Comparison of ENCODE assay signal across 8 mouse cellular contexts in the genomic region with DNA sequence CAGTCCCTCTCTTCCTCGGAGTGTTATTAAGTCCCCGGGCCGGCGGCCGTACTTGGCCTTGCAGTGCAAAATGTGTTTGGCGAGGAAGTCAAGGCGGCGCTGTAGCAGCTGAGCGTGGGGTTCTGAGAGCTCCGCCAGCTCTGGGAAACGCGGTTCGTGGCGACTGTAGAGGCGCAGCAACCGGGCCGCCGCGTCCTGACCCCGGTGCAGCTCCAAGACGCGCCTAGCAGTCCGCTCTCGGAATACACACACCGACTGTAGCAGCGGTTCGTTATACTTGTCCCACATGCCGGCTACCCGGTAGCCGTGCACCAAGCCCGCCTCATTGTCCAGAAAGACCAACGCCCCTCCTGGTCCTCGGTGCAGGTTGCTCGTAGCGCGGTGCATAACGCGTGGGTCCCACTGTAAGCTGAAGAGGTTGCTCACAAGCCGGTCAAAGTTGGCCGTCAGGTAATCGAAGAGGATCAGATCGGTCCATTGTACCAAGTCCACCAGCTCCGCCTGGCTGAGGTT. TPM values are rescaled to one million over a fixed set of nuclear protein-coding genes. Genes with fewer than 3 reads are reported as not detected.
DNase-seq lines count a peak whose midpoint lies in the region; ATAC-seq and TF ChIP-seq lines count a peak whose summit lies in the region.

No protein-coding gene starts in this region.

- peak overlapping the region; percentile 86 for H3K9ac ChIP-seq in heart, embryonic 12.5 days
- H3K9ac ChIP-seq in kidney, embryonic 15.5 days: peak overlapping the region; percentile 81
- H3K9ac ChIP-seq in liver, embryonic 11.5 days (ENCODE audit: low read depth, low read length): peak overlapping the region; percentile 73
- peak overlapping the region; percentile 90 for H3K9ac ChIP-seq in stomach, embryonic 16.5 days (ENCODE audit: low read length)

- H3K4me1 ChIP-seq in forebrain, embryonic 10.5 days: peaks cover 54% of the 10 kb centered on the region
- peaks cover 11% of the 10 kb centered on the region for H3K4me1 ChIP-seq in heart, embryonic 12.5 days (replicated peaks)
- H3K4me1 ChIP-seq in kidney, embryonic 15.5 days: peaks cover 62% of the 10 kb centered on the region
- H3K4me1 ChIP-seq in liver, embryonic 11.5 days (replicated peaks; ENCODE audit: control insufficient read depth, insufficient read depth, low read length): peaks cover 10% of the 10 kb centered on the region; the same call in 1 of the 2 replicates
- H3K4me1 ChIP-seq in stomach, embryonic 16.5 days (ENCODE audit: control insufficient read depth, insufficient read depth, low read length): peaks cover 21% of the 10 kb centered on the region

- H3K27me3 ChIP-seq in forebrain, embryonic 10.5 days (ENCODE audit: poor library complexity, severe bottlenecking): peaks cover 18% of the 10 kb centered on the region
- 0 out of 2 replicates have a peak, but pooled peaks cover 10% of the 10 kb centered on the region for H3K27me3 ChIP-seq in heart, embryonic 12.5 days (replicated peaks)
- H3K27me3 ChIP-seq in kidney, embryonic 15.5 days: peaks cover 13% of the 10 kb centered on the region
- peaks cover 30% of the 10 kb centered on the region for H3K27me3 ChIP-seq in liver, embryonic 11.5 days (replicated peaks; ENCODE audit: control insufficient read depth, insufficient read depth, low read length)
- peaks cover 32% of the 10 kb centered on the region for H3K27me3 ChIP-seq in myocyte (ENCODE audit: control insufficient read depth, insufficient read depth, insufficient read length)
- no peaks in the 10 kb centered on the region for H3K27me3 ChIP-seq in stomach, embryonic 16.5 days (ENCODE audit: control insufficient read depth, insufficient read depth, low read length)

- peak overlapping the region; percentile 90 for H3K4me3 ChIP-seq in forebrain, embryonic 10.5 days
- H3K4me3 ChIP-seq in heart, embryonic 12.5 days: peak overlapping the region; percentile 86
- H3K4me3 ChIP-seq in kidney, embryonic 15.5 days (replicated peaks): peak overlapping the region; percentile 83
- peak overlapping the region; percentile 71 for H3K4me3 ChIP-seq in liver, embryonic 11.5 days (ENCODE audit: low read depth, low read length)
- no peak overlapping the region for H3K4me3 ChIP-seq in myocyte
- H3K4me3 ChIP-seq in stomach, embryonic 16.5 days (replicated peaks; ENCODE audit: low read length): peak overlapping the region; percentile 75

- peak; percentile 59 for DNase-seq in urinary bladder, postnatal 14 days (ENCODE audit: low spot score)
- DNase-seq in urinary bladder, postnatal 10 days (ENCODE audit: low spot score): no peak
- DNase-seq in forebrain, embryonic 10.5 days (ENCODE audit: extremely low spot score, low spot score): peak; percentile 66
- peak; percentile 67 for DNase-seq in liver, embryonic 11.5 days (ENCODE audit: low spot score)

- peak overlapping the region; percentile 98 for H3K27ac ChIP-seq in forebrain, embryonic 10.5 days
- H3K27ac ChIP-seq in heart, embryonic 12.5 days (ENCODE audit: poor library complexity, severe bottlenecking): no peak overlapping the region
- H3K27ac ChIP-seq in kidney, embryonic 15.5 days: peak overlapping the region; percentile 87
- peak overlapping the region; percentile 21; the same call in 1 of the 2 replicates for H3K27ac ChIP-seq in liver, embryonic 11.5 days (ENCODE audit: low read depth, low read length)
- 0 out of 2 replicates have a peak overlapping the region, but pooled peaks have one; percentile 83 for H3K27ac ChIP-seq in stomach, embryonic 16.5 days (ENCODE audit: low read length)

- H3K79me2 ChIP-seq in myocyte (ENCODE audit: control insufficient read depth, insufficient read depth): no peaks in the 10 kb centered on the region

- H3K4me2 ChIP-seq in heart, embryonic 12.5 days: peak overlapping the region; percentile 96
- peak overlapping the region; percentile 95 for H3K4me2 ChIP-seq in kidney, embryonic 15.5 days
- peak overlapping the region; percentile 93 for H3K4me2 ChIP-seq in liver, embryonic 11.5 days
- H3K4me2 ChIP-seq in myocyte (ENCODE audit: low read depth): peak overlapping the region; percentile 10
- H3K4me2 ChIP-seq in stomach, embryonic 16.5 days (ENCODE audit: low read depth, low read length): peak overlapping the region; percentile 93

- no peak overlapping the region for H3ac ChIP-seq in myocyte (ENCODE audit: control insufficient read depth, insufficient read length)

- WGBS in forebrain, embryonic 10.5 days: under 1% methylated on average over 43 of the region's 43 CpGs
- under 1% methylated on average over 43 of the region's 43 CpGs for WGBS in heart, embryonic 12.5 days
- WGBS in kidney, embryonic 15.5 days: under 1% methylated on average over 43 of the region's 43 CpGs
- under 1% methylated on average over 43 of the region's 43 CpGs for WGBS in liver, embryonic 11.5 days
- under 1% methylated on average over 43 of the region's 43 CpGs for WGBS in stomach, embryonic 16.5 days

- TF ChIP-seq POLR2A in myocyte (IDR thresholded peaks at IDR 0.05; ENCODE audit: insufficient read length, low read depth): no peak

- 0 out of 2 replicates have a peak, but pooled peaks have one; percentile 15 for ATAC-seq in heart, embryonic 12.5 days (ENCODE audit: insufficient number of reproducible peaks, low FRiP score)
- peak; percentile 27 for ATAC-seq in kidney, embryonic 15.5 days (replicated peaks; ENCODE audit: low FRiP score)
- 0 out of 2 replicates have a peak, but pooled peaks have one; percentile 10 for ATAC-seq in liver, embryonic 11.5 days (replicated peaks; ENCODE audit: low FRiP score)
- peak; percentile 15; the same call in 1 of the 2 replicates for ATAC-seq in stomach, embryonic 16.5 days (ENCODE audit: insufficient read depth, low FRiP score)

- peaks cover 4% of the 10 kb centered on the region; the same call in 1 of the 2 replicates for H3K9me3 ChIP-seq in forebrain, embryonic 10.5 days
- H3K9me3 ChIP-seq in heart, embryonic 12.5 days (replicated peaks): no peaks in the 10 kb centered on the region
- H3K9me3 ChIP-seq in kidney, embryonic 15.5 days (replicated peaks): no peaks in the 10 kb centered on the region
- no peaks in the 10 kb centered on the region for H3K9me3 ChIP-seq in liver, embryonic 11.5 days (ENCODE audit: control insufficient read depth, low read length)
- H3K9me3 ChIP-seq in stomach, embryonic 16.5 days (replicated peaks; ENCODE audit: control insufficient read depth, low read length): no peaks in the 10 kb centered on the region

- peaks cover 28% of the 10 kb centered on the region for H3K36me3 ChIP-seq in forebrain, embryonic 10.5 days (replicated peaks)
- no peaks in the 10 kb centered on the region for H3K36me3 ChIP-seq in heart, embryonic 12.5 days
- no peaks in the 10 kb centered on the region for H3K36me3 ChIP-seq in kidney, embryonic 15.5 days
- H3K36me3 ChIP-seq in liver, embryonic 11.5 days (ENCODE audit: control insufficient read depth, insufficient read depth, low read length): no peaks in the 10 kb centered on the region
- H3K36me3 ChIP-seq in myocyte (ENCODE audit: control insufficient read depth, insufficient read depth): no peaks in the 10 kb centered on the region
- no peaks in the 10 kb centered on the region for H3K36me3 ChIP-seq in stomach, embryonic 16.5 days (ENCODE audit: control insufficient read depth, insufficient read depth, low read length)

TF ChIP-seq in myocyte, 11 proteins besides CTCF, POLR2A, EP300 and RAD21:
- no peak for TF ChIP-seq USF1 (IDR thresholded peaks at IDR 0.05; ENCODE audit: low read depth)
- TF ChIP-seq POLR2AphosphoS2 (IDR thresholded peaks at IDR 0.05; ENCODE audit: insufficient read length, low read depth): no peak
- no peak for TF ChIP-seq TCF3 (IDR thresholded peaks at IDR 0.05; ENCODE audit: insufficient read length, low read depth)
- no peak for TF ChIP-seq TCF12 (IDR thresholded peaks at IDR 0.05; ENCODE audit: insufficient read depth, poor library complexity, severe bottlenecking)
- TF ChIP-seq E2F4 (IDR thresholded peaks at IDR 0.05; ENCODE audit: insufficient read depth): no peak
- no peak for TF ChIP-seq MAX (IDR thresholded peaks at IDR 0.05; ENCODE audit: low read depth)
- no peak for TF ChIP-seq MYOG (IDR thresholded peaks at IDR 0.05; ENCODE audit: control insufficient read depth in 1 of 3, insufficient read depth in 1 of 3, insufficient read length in 2 of 3, low read depth in 2 of 3)
- TF ChIP-seq MYOD1 (IDR thresholded peaks at IDR 0.05; ENCODE audit: control insufficient read depth in 1 of 3, insufficient read length in 2 of 3, low read depth in 2 of 3): no peak
- no peak for TF ChIP-seq REST (IDR thresholded peaks at IDR 0.05; ENCODE audit: insufficient read depth, insufficient read length)
- TF ChIP-seq CEBPB (IDR thresholded peaks at IDR 0.05; ENCODE audit: insufficient read depth, poor library complexity, severe bottlenecking): no peak
- no peak for TF ChIP-seq SRF (IDR thresholded peaks at IDR 0.05; ENCODE audit: control insufficient read depth, insufficient read length, low read depth)
TF ChIP-seq in myocyte: peak in this region for 0.

RNA-seq across cellular contexts. Expression of a gene that starts 2.0 kb away (rescaled TPM):
- 13.3 and 13.5 TPM in 2 replicates for polyA plus RNA-seq in forebrain, embryonic 10.5 days (2016; fragmentation: Nextera tagmentation; extraction: Ambion mirVana)
- polyA plus RNA-seq in heart, embryonic 12.5 days (2016; fragmentation: Nextera tagmentation; extraction: Ambion mirVana): 4.3 TPM in 2 replicates
- 11.1 and 11.3 TPM in 2 replicates for polyA plus RNA-seq in kidney, embryonic 15.5 days (2015; fragmentation: Nextera tagmentation; extraction: Ambion mirVana)
- polyA plus RNA-seq in liver, embryonic 11.5 days (2014; fragmentation: Nextera tagmentation; extraction: Ambion mirVana): 4.2 and 4.3 TPM in 2 replicates
- polyA plus RNA-seq in myocyte (2012; fragmentation: generic; extraction: Trizol): 0.83 TPM
- 2.8 and 3.9 TPM in 2 replicates for polyA plus RNA-seq in stomach, embryonic 16.5 days (2015; fragmentation: Nextera tagmentation; extraction: Ambion mirVana)

RNA-seq across cellular contexts. Expression of a gene that starts 42.7 kb away (rescaled TPM):
- 20.6 and 21.9 TPM in 2 replicates for polyA plus RNA-seq in forebrain, embryonic 10.5 days (2016; fragmentation: Nextera tagmentation; extraction: Ambion mirVana)
- polyA plus RNA-seq in heart, embryonic 12.5 days (2016; fragmentation: Nextera tagmentation; extraction: Ambion mirVana): 39.5 and 42.8 TPM in 2 replicates
- 27.3 and 29.0 TPM in 2 replicates for polyA plus RNA-seq in kidney, embryonic 15.5 days (2015; fragmentation: Nextera tagmentation; extraction: Ambion mirVana)
- 21.8 and 23.1 TPM in 2 replicates for polyA plus RNA-seq in liver, embryonic 11.5 days (2014; fragmentation: Nextera tagmentation; extraction: Ambion mirVana)
- 16.5 TPM for polyA plus RNA-seq in myocyte (2012; fragmentation: generic; extraction: Trizol)
- 13.8 and 16.2 TPM in 2 replicates for polyA plus RNA-seq in stomach, embryonic 16.5 days (2015; fragmentation: Nextera tagmentation; extraction: Ambion mirVana)

Comparison
In these comparisons a context has a peak if more than half of its experiments do, and no peak if none do; other contexts are left out.
1. H3K4me2 ChIP-seq: peak in every context shown above with its lines; median percentile 96 in heart, embryonic 12.5 days; 95 in kidney, embryonic 15.5 days; 93 in liver, embryonic 11.5 days; 93 in stomach, embryonic 16.5 days; 10 in myocyte.